Mouse (Mus musculus): Measurements from ENCODE around the gene Capg. TPM values are rescaled to one million over a fixed set of nuclear protein-coding genes. Genes with fewer than 3 reads are reported as not detected.

Capg gene
- 10 to 100 TPM; 41.3 to 45.5 TPM for total RNA-seq (2021)
- long read RNA-seq, experiment 1, transcript Capg-202 (10 exons, 1,400 nt), result minor isoform, 6 of 57 reads
- long read RNA-seq, experiment 1, transcript Capg-201 (10 exons, 1,247 nt), result major isoform, 42 of 57 reads
- long read RNA-seq, experiment 1, partial matches to known transcripts, result 5 of 57 reads
- long read RNA-seq, experiment 1, other reads (novel, unspliced or antisense), result 4 of 57 reads
- long read RNA-seq, experiment 2, transcript Capg-201 (10 exons, 1,247 nt), result major isoform, 21 of 25 reads
- long read RNA-seq, experiment 2, partial matches to known transcripts, result 3 of 25 reads
- long read RNA-seq, experiment 2, other reads (novel, unspliced or antisense), result 1 of 25 reads

- peak; percentile 83 to 86 for DNase-seq
These were observed at the start of gene Capg for GRCm38 (mm10) chr6:72544283-72544987. Capg (plus strand) TSS chr6:72544391.

GRCm38 (mm10) chr6:72498950-72499349 is 45.2 kb upstream of the Capg start:
- no peak for DNase-seq

GRCm38 (mm10) chr6:72503309-72503708 is 40.9 kb upstream of the Capg start:
- DNase-seq, result peak in 1 of 2 experiments; percentile 28

- peak; percentile 64 to 72 for DNase-seq
These were observed 40.3 kb upstream of the Capg start for GRCm38 (mm10) chr6:72503939-72504338.

- peak in 1 of 2 experiments; percentile 36 for DNase-seq
These were observed 38.1 kb upstream of the Capg start for GRCm38 (mm10) chr6:72506104-72506503.

GRCm38 (mm10) chr6:72508596-72508995 is 35.6 kb upstream of the Capg start:
- peak; percentile 29 to 41 for DNase-seq

- no peak for DNase-seq
These were observed 34.2 kb upstream of the Capg start for GRCm38 (mm10) chr6:72509872-72510435.

GRCm38 (mm10) chr6:72510686-72511421 is 33.3 kb upstream of the Capg start:
- peak in 1 of 2 experiments; percentile 30 for DNase-seq

- peak; percentile 91 to 94 for DNase-seq
These were observed 31.7 kb upstream of the Capg start for GRCm38 (mm10) chr6:72512386-72513070.

- no peak for DNase-seq
These were observed 31.1 kb upstream of the Capg start for GRCm38 (mm10) chr6:72513071-72513440.

- DNase-seq, result no peak
These were observed 28.5 kb upstream of the Capg start for GRCm38 (mm10) chr6:72515644-72516043.

- no peak for DNase-seq
These were observed 25.3 kb upstream of the Capg start for GRCm38 (mm10) chr6:72518842-72519241.

- no peak for DNase-seq
These were observed 24.9 kb upstream of the Capg start for GRCm38 (mm10) chr6:72519303-72519702.

GRCm38 (mm10) chr6:72519892-72520663 is 24.1 kb upstream of the Capg start:
- peak in 1 of 2 experiments; percentile 42 for DNase-seq

- DNase-seq, result no peak
These were observed 23.3 kb upstream of the Capg start for GRCm38 (mm10) chr6:72520904-72521303.

GRCm38 (mm10) chr6:72521607-72522006 is 22.6 kb upstream of the Capg start, which contains the start of gene Sh2d6:
Sh2d6 (minus strand) TSS chr6:72521707.
- DNase-seq, result no peak

GRCm38 (mm10) chr6:72522288-72522687 is 21.9 kb upstream of the Capg start:
- no peak for DNase-seq

- no peak for DNase-seq
These were observed 21.0 kb upstream of the Capg start for GRCm38 (mm10) chr6:72523222-72523621.

- DNase-seq, result no peak
These were observed 20.0 kb upstream of the Capg start for GRCm38 (mm10) chr6:72524160-72524559.

- no peak for DNase-seq
These were observed 17.1 kb upstream of the Capg start for GRCm38 (mm10) chr6:72527070-72527469.

Data from adrenal gland, postnatal 36 days (tissue).